Mouse (Mus musculus) kidney, adult 2 months (tissue): Measurements from ENCODE around the gene Fbln1.

ENCODE experiments used
- CTCF ChIP-seq: fragments of 200-500 bp; conservative IDR thresholded peaks from 2 replicates; pipeline ENCODE4 v1.5.1; 2011; ENCODE audit warnings: low read depth, mild to moderate bottlenecking, control low read depth, low read length, moderate library complexity, mixed read lengths; ENCODE audit not compliant: insufficient read depth, insufficient read length
- POLR2A ChIP-seq: fragments of 200-500 bp; IDR thresholded peaks from one replicate; pipeline ENCODE4 v1.6.1; 2011; ENCODE audit warnings: low read depth, low read length, control low read depth

- TF ChIP-seq CTCF (no peak), POLR2A (no peak)
Measured at GRCm38 (mm10) chr15:85209341-85209740, 3.6 kb downstream of the Fbln1 start.
